Mouse (Mus musculus) lung, postnatal 25 days (tissue): Measurements from ENCODE around the gene Pcmt1.

Experiments
- DNase-seq: peaks from one replicate; pipeline ENCODE4 v3.0.0; 2022; ENCODE audit warnings: low spot score

The Pcmt1 gene

GRCm38 (mm10) chr10:7680731-7681301 lies at the start of gene Pcmt1, which contains the start of gene Lats1:
Gene Pcmt1 (minus strand): TSS chr10:7681136.
Gene Lats1 (plus strand): TSS chr10:7681214.
- peak; percentile 81 for DNase-seq

GRCm38 (mm10) chr10:7727011-7727410 lies 46.1 kb upstream of the Pcmt1 start:
- DNase-seq: no peak

DNA sequence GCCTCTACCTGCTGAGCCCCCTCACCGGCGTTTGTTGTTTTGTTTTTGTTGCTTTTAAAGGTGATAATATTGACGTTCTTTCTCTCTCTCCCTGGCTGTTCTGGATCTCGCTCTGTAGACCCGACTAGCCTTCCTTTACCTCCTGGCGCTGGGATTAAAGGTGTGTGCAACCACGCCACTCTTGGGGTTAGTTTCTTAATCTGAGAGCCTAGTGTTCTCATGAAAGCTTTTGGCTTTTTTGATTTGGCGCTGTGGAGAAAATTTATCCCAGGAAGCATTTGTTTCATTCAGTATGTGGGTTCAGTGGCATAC lies 45.5 kb upstream of the Pcmt1 start:
- DNase-seq: no peak

GRCm38 (mm10) chr10:7725751-7726500 lies 45.0 kb upstream of the Pcmt1 start, which contains the start of gene Katna1:
Gene Katna1 (plus strand): TSS chr10:7726000.
- DNase-seq: peak; percentile 94

- DNase-seq: no peak
These were observed 34.1 kb upstream of the Pcmt1 start for GRCm38 (mm10) chr10:7715056-7715455.

DNA sequence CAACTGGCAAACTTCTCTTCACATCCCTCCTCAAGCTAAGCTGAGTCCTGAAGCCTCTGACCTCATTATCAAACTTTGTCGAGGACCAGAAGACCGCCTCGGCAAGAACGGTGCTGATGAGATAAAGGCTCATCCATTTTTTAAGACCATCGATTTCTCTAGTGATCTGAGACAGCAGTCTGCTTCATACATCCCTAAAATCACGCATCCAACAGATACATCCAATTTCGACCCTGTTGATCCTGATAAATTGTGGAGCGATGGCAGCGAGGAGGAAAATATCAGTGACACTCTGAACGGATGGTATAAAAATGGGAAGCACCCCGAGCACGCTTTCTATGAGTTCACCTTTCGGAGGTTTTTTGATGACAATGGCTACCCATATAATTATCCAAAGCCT lies 31.6 kb upstream of the Pcmt1 start:
- DNase-seq: no peak

DNA sequence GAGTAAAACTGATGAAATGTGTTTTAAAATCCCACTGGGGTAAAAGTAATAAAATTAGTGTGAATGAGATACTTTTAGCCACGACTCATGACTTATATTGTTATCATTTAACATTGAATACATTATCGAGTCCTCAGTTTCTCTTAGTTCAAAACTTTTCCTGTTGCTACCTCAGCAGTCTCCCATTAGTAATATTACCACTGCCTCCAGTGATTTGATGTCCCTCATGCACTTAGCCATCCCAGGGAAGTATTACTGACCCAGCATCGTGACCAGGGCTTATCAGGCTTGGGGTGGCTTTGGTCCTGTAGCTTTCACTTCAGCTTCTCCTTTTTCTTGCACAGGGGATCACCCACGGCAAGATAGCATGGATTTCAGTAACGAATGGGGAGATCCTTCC lies 29.2 kb upstream of the Pcmt1 start:
- DNase-seq: no peak

GRCm38 (mm10) chr10:7702586-7702985 lies 21.6 kb upstream of the Pcmt1 start:
- DNase-seq: no peak

GRCm38 (mm10) chr10:7700120-7700519 lies 19.2 kb upstream of the Pcmt1 start:
- DNase-seq: no peak

DNA sequence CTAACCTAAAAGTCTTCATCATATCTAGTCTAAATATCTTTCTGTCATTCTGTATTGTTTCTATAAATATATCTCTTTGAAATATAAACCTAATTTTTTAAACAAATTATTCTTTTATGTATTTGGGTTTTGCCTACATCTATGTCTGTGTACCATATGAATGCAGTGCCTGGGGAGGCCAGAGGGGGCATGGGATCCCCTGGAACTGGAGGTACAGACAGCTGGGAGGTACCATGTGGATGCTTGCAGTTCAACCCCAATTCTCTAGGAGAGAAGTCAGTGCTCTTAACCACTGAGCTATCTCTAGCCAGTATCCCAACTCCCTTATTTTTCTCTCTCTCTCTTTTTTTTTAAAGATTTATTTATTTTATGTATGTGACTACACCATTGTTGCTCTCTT lies 14.3 kb upstream of the Pcmt1 start:
- no peak for DNase-seq

- DNase-seq: no peak
These were observed 6.0 kb upstream of the Pcmt1 start for GRCm38 (mm10) chr10:7686902-7687301.

GRCm38 (mm10) chr10:7682249-7682648 lies 1.3 kb upstream of the Pcmt1 start:
- DNase-seq: no peak

- peak; percentile 62 for DNase-seq
These were observed 548 bp upstream of the Pcmt1 start for GRCm38 (mm10) chr10:7681343-7682025.

DNA sequence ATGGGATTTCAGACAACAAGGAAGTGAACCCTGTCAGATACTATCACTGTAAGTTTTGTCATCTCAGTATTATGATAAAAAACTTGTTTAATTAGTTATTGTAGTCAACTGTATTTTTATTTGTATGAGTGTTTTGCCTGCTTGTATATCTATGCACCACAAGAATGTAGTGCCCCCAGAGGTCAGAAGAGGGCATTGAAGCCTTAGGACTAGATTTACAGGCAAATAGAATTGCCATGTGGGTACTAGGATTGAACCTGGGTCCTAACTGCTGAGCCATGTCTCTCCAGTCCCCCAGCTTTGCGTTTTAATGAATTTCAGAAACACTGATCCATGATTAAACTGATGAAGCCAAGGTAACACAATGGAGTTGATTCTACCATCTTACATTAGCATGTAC lies 7.3 kb downstream of the Pcmt1 start:
- DNase-seq: peak; percentile 35

DNA sequence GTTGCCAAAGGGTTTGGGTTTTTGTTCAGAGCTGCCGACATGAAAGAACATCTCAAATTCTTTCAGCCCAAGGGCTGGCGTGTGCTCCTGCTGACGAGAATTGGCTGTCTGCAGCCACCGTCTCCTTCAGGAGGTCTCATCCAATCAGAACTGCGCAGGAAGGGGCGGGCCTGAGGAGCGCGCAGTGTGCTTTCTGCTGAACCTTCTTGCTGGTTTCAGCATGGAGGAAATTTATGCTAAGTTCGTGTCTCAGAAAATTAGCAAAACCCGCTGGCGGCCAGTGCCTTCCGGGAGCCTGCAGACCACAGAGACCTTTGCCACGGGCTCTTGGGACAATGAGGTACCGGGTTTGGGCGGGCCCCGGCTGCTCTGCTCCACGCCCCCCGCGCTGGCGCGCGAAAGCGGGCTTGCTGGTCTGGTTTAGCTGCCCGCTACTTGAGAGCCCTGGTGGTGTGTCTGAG lies 13.6 kb downstream of the Pcmt1 start, which contains the start of gene Nup43:
TSS of gene Nup43 (plus strand) at position 162 of the 461 bp plus-strand sequence.
- peak; percentile 91 for DNase-seq

- no peak for DNase-seq
These were observed 16.0 kb downstream of the Pcmt1 start for GRCm38 (mm10) chr10:7664889-7665288.

DNA sequence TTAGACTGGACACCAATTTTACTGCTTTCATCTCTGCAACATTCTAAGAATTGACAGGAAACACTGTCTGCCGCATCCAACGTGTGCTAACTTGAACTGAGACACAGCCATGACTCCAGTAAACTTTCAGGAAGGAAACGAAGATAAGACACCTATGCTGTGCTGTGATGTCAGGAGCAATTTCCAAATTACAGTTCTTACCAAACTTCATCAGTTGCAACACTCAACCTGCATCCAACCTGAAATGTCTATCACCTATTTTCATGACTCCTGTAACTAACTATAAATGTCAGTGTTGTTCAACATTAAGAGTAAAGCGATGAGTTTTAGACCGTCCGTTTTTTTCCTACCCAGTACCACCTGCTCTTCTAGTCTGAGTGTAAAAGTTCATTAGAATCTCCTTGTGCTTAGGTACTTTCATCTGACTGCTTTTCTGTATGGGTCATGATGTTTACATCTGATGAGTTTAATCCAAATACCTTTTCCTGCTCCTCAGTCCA lies 16.9 kb downstream of the Pcmt1 start:
- no peak for DNase-seq

GRCm38 (mm10) chr10:7663159-7664026 lies 17.5 kb downstream of the Pcmt1 start:
- DNase-seq: peak; percentile 91

DNA sequence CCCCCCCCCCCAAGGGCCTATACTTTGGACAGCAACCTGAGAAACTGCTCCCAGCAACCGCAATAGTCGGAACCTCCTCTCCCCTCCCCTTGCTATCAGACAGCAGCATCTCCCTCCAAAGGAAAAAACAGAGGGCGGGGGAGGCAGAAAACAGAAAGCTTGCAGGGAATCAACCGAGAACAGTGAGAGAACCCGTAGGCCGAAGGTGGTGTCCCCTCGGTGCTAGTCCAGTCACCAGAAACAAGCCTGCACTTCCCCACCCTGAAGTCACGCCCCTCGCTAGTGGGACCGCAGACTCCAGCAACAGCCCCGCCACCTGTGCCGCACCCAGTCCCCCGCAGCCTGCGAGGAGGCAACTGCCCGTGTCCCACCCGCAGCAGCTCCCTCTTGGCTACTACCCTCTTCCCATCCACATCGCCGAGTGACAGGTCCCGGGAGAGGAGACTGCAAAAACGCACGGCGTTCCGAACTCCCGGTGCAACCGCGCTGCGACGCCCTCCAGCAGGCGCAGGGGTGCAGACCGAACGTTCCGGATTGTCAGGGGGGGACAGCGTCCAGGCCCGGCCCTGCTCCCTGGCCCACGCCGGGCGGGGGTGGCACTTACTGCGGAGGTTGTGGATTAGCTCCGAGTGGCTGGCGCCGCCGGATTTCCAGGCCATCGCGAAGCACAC lies 18.3 kb downstream of the Pcmt1 start:
- peak; percentile 44 for DNase-seq

GRCm38 (mm10) chr10:7651057-7651456 lies 29.9 kb downstream of the Pcmt1 start:
- DNase-seq: no peak

GRCm38 (mm10) chr10:7649059-7649458 lies 31.9 kb downstream of the Pcmt1 start:
- DNase-seq: no peak
